Mouse (Mus musculus) lung, postnatal 10 days (tissue): Measurements from ENCODE around the gene Cpa4.

Experiments used
- DNase-seq: peaks from one replicate; pipeline ENCODE4 v3.0.0; 2021

Cpa4 gene

GRCm38 (mm10) chr6:30636186-30636842 is 68.1 kb downstream of the Cpa4 start:
- DNase-seq = no peak

GRCm38 (mm10) chr6:30638674-30639268 is 70.6 kb downstream of the Cpa4 start, which contains the start of gene Cpa1:
Cpa1 (plus strand) TSS chr6:30639218.
- no peak for DNase-seq
